Mouse (Mus musculus) liver, embryonic 14.5 days (tissue): ENCODE data around the gene Gmds.

Experiments used
- CTCF ChIP-seq: IDR thresholded peaks from 2 replicates; pipeline ENCODE4 v1.5.1; 2016; ENCODE audit warnings: antibody characterized with exemption, low read depth, control low read depth
- EP300 ChIP-seq: IDR thresholded peaks from 2 replicates; pipeline ENCODE4 v1.6.1; 2016; ENCODE audit warnings: antibody characterized with exemption, low read depth

DNA sequence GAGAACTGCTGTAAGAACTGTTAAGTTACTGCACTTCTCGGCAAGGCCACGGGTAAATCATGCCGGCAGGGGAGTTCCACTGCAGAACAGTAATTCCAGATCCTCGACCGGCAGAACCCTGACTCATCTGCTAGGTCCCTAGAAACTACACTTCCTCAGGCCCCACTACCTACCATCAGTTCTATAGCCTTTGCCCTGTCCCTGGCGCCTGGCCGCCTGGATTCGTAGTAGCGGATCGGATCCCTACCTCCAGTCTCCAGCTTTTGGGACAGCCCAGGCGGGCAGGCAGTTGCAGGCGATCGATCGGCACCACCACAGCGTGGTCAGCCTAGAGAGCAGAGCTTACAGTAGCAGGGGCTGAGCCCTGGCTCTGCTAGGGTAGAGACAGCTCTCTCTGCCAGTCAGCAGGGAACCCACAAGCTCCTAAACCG, 517.9 kb downstream of the Gmds start:
- no peak for TF ChIP-seq CTCF
- TF ChIP-seq EP300: no peak
